Mouse (Mus musculus) midbrain, embryonic 16.5 days (tissue): ENCODE data around the gene Mlx. TPM values are rescaled to one million over a fixed set of nuclear protein-coding genes. Genes with fewer than 3 reads are reported as not detected.

Experiments used
- ATAC-seq: fragments of 200-750 bp; cut with Nextera tagmentation; 2 replicates; pipeline ENCODE4 v1.8.0; 2017; ENCODE audit warnings: moderate TSS enrichment
- H3K27ac ChIP-seq: fragments of 300-500 bp; sonication (generic); 2 replicates; pipeline ENCODE4 v1.5.1; 2014; ENCODE audit warnings: mild to moderate bottlenecking, low read length, mixed read lengths
- H3K27me3 ChIP-seq: fragments of 300-500 bp; sonication (generic); 2 replicates; pipeline ENCODE4 v1.6.1; 2014; ENCODE audit warnings: low read depth, low read length, mixed read lengths; ENCODE audit not compliant: control insufficient read depth, insufficient read depth
- H3K36me3 ChIP-seq: fragments of 300-500 bp; sonication (generic); 2 replicates; pipeline ENCODE4 v1.6.1; 2014; ENCODE audit warnings: mild to moderate bottlenecking, low read length, moderate library complexity, mixed read lengths; ENCODE audit not compliant: control insufficient read depth, insufficient read depth
- H3K4me1 ChIP-seq: fragments of 300-500 bp; sonication (generic); 2 replicates; pipeline ENCODE4 v1.6.1; 2014; ENCODE audit warnings: mild to moderate bottlenecking, low read length, mixed read lengths; ENCODE audit not compliant: control insufficient read depth, insufficient read depth
- H3K4me2 ChIP-seq: fragments of 300-500 bp; sonication (generic); 2 replicates; pipeline ENCODE4 v1.6.1; 2014; ENCODE audit warnings: mild to moderate bottlenecking, low read length, mixed read lengths
- H3K4me3 ChIP-seq: fragments of 300-500 bp; sonication (generic); 2 replicates; pipeline ENCODE4 v1.5.1; 2014; ENCODE audit warnings: low read depth, mild to moderate bottlenecking, low read length, moderate library complexity, mixed read lengths
- H3K9ac ChIP-seq: fragments of 300-500 bp; sonication (generic); 2 replicates; pipeline ENCODE4 v1.6.1; 2014; ENCODE audit warnings: low read depth, low read length, mixed read lengths
- H3K9me3 ChIP-seq: fragments of 300-500 bp; sonication (generic); replicated peaks from 2 replicates; pipeline ENCODE4 v1.6.1; 2014; ENCODE audit warnings: mild to moderate bottlenecking, low read length, mixed read lengths; ENCODE audit not compliant: control insufficient read depth, poor library complexity, severe bottlenecking
- WGBS: fragments of 180-500 bp; shearing (Covaris S2); extraction: QIAGEN DNeasy Blood & Tissue Kit; methylation state at CpG from one replicate; pipeline ENCODE4 v1.1.7; 2014; 5-methylcytosine and 5-hydroxymethylcytosine counted together
- polyA plus RNA-seq: library from polyadenylated mRNA; unstranded; fragments of >200 nt; fragmentation: Nextera tagmentation; extraction: Ambion mirVana; gene quantifications from 2 replicates; pipeline ENCODE4 v1.2.1, GENCODE M21; 2015

Mlx gene
- 93.8 and 96.5 TPM in 2 replicates for polyA plus RNA-seq

DNA sequence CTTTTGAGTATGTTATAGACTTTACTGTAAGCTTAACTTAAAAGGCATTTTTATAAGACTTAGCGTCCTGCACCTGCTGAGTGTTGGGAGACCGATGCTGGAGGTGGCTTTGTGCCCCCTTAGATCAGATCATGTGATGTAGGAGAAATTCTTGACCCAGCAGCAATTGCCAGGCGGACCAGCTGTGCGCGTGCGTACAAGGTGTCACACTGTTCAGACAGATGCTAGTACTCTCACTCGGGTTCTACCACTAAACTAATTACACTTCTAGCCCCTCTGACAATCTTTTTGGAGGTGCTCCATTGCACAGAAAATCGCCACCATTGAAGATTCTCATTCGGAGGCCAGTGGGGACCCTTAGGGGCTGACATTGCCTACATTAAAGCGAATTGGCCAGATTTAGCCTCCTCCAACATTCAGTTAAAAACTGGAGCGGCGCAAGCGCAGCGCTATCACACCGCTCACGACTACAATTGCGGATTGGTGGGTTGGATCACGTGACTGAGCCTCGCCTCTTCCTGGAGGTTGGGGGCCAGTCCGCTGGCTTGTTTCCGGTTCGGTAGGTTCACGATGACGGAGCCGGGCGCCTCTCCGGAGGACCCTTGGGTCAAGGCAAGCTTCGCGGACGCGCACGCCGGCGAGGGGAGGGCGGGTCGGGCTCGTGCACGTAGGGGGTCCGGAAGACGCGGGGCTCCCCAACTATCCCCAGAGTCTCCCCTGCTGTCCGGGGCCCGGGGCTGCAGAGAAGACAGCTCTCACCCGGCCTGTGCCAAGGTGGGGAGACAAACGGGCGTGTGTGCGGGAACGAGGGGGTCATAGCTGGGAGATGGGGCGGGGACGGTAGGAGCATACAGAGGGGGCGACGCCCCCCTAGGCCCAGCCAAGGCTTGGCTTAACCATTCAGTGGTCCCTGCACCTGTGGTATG, at the start of gene Mlx:
Gene Mlx (plus strand): TSS at position 522 of the 926 bp plus-strand sequence.
- Histone ChIP-seq H3K27ac (peak within 1 kb of the TSS; percentile 80), H3K4me2 (peak within 1 kb of the TSS; percentile 99), H3K4me1 (peaks cover 32% of the 10 kb centered on the region), H3K27me3 (no peaks in the 10 kb centered on the region), H3K9me3 (no peaks in the 10 kb centered on the region), H3K36me3 (peaks cover 29% of the 10 kb centered on the region), H3K9ac (peak within 1 kb of the TSS; percentile 94), H3K4me3 (peak within 1 kb of the TSS; percentile 86)
- peak; percentile 83 for ATAC-seq
- WGBS, result 1% methylated on average over 51 of the region's 52 CpGs

DNA sequence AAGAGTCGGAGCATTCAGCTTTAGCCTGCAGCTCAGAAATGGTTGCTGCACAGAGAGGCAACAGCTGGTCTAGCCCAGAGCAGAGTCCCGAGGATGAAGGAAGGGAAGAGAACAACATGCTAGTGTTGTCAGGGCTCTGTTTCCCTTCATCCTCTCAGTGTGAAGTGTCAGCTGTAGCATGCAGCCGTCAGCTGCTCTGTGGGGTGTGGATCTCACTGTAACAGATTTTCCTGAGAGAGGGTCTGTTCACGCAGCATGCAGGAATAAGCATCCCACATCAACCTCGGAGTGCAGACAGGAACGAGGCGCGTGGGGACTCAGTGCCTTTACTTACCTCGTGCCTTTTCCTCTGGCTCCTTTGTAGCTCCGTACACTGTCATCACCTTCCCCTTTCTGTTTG, 49.3 kb upstream of the Mlx start:
- H3K27ac ChIP-seq, result no peak overlapping the region
- no peaks in the 10 kb centered on the region for H3K9me3 ChIP-seq
- no peak overlapping the region for H3K4me2 ChIP-seq
- peaks cover 46% of the 10 kb centered on the region for H3K36me3 ChIP-seq
- no peaks in the 10 kb centered on the region for H3K4me1 ChIP-seq
- no peak for ATAC-seq
- H3K9ac ChIP-seq, result no peak overlapping the region
- no peaks in the 10 kb centered on the region for H3K27me3 ChIP-seq
- H3K4me3 ChIP-seq, result no peak overlapping the region
- 87% methylated on average over 10 of the region's 10 CpGs for WGBS

DNA sequence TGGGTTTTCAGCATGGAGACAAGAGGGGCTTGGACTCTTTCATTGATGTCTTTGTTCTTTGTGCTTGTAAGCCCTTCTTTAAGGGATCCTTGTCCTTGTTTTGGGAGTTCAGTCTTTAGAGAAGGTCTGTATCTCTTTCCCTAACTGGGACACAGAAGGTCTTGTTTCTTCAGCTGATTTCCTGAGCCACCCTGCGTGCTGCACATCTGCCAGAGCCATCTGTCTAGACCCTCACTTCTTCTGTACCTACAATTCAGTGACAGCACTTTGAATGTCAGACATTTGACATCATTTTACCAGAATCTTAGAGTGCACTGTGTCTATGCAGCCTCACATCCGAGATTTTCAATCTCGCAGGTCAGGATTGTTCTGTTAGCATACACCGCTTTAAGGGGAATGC, 41.3 kb upstream of the Mlx start:
- Histone ChIP-seq H3K27ac (no peak overlapping the region), H3K27me3 (no peaks in the 10 kb centered on the region), H3K9ac (no peak overlapping the region), H3K4me2 (no peak overlapping the region), H3K9me3 (no peaks in the 10 kb centered on the region), H3K4me1 (no peaks in the 10 kb centered on the region), H3K4me3 (no peak overlapping the region), H3K36me3 (peaks cover 30% of the 10 kb centered on the region)
- WGBS, result 94% methylated on average over 4 of the region's 4 CpGs
- ATAC-seq, result no peak

DNA sequence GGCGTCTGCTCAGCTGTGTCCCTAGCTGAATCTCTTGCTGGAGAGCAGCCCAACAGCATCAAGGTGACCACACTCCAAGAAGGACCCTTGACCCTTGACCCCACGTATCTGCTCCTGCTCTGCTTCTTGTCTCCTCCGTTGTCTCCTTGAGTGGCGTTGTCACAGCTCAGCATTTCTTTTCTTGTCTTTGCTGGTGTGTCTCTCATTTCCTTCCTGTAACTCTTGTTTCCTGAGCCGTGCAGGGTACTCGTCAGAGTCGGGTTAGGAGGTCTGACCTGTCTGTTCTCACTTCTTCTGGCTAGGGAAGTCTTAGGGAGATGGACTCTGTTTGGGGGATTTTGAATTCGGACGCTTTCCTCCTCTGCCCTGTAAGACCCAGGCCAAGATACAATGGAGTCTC, 40.6 kb upstream of the Mlx start:
- Histone ChIP-seq H3K27ac (no peak overlapping the region), H3K4me2 (no peak overlapping the region), H3K36me3 (peaks cover 28% of the 10 kb centered on the region), H3K9ac (no peak overlapping the region), H3K27me3 (no peaks in the 10 kb centered on the region), H3K4me1 (no peaks in the 10 kb centered on the region), H3K9me3 (no peaks in the 10 kb centered on the region), H3K4me3 (no peak overlapping the region)
- ATAC-seq, result no peak
- WGBS, result 75% methylated on average over 9 of the region's 9 CpGs

DNA sequence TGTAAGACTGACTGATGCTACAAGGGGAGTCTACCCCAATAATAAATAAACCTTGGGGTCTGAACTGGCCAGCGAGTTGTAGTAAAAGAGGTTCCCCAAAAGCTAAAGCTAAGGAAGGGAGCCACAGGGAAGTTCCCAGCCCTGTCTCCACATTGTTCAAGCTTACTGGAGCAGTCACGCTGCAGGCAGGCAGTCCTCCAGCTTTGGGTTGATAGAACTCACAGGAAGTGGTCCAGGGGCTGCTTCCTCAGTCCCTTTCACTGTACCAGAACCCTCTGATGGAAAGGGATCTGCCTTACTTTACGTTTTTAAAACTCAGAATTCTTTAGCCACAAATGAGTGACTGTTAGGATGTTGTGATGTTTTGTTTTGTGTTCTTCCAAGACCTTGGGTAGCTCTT, 39.6 kb upstream of the Mlx start:
- Histone ChIP-seq H3K36me3 (peaks cover 30% of the 10 kb centered on the region), H3K27ac (no peak overlapping the region), H3K9ac (no peak overlapping the region)

DNA sequence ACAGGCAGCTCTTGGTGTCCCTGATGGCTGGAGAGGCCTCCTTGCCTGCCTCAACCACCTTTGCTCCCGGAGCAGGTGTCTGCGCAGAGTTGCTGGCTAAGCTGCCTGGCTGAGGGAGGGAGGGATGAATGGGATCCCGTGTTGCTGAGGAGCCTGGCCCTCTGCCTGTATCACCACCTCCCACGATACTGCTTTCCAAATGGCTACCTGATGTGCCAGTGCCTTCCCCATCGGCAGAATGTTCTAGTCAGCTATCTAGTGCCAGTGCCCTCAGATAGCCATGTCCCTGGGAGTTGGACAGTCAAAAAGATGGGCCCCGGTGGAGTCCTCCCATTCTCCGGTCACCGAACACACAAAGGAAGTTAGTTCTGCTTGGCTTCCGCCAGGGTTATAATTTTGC, 36.7 kb upstream of the Mlx start:
- Histone ChIP-seq H3K4me2 (no peak overlapping the region), H3K9me3 (no peaks in the 10 kb centered on the region), H3K27ac (no peak overlapping the region), H3K4me1 (no peaks in the 10 kb centered on the region), H3K4me3 (no peak overlapping the region), H3K36me3 (peaks cover 36% of the 10 kb centered on the region), H3K9ac (no peak overlapping the region), H3K27me3 (no peaks in the 10 kb centered on the region)
- no peak for ATAC-seq
- 85% methylated on average over 9 of the region's 9 CpGs for WGBS

More for the DNA sequence above, 39.6 kb upstream of the Mlx start:
- 85% methylated on average over 3 of the region's 3 CpGs for WGBS
- Histone ChIP-seq H3K4me1 (no peaks in the 10 kb centered on the region), H3K27me3 (no peaks in the 10 kb centered on the region), H3K4me3 (no peak overlapping the region), H3K9me3 (no peaks in the 10 kb centered on the region), H3K4me2 (no peak overlapping the region)
- no peak for ATAC-seq

DNA sequence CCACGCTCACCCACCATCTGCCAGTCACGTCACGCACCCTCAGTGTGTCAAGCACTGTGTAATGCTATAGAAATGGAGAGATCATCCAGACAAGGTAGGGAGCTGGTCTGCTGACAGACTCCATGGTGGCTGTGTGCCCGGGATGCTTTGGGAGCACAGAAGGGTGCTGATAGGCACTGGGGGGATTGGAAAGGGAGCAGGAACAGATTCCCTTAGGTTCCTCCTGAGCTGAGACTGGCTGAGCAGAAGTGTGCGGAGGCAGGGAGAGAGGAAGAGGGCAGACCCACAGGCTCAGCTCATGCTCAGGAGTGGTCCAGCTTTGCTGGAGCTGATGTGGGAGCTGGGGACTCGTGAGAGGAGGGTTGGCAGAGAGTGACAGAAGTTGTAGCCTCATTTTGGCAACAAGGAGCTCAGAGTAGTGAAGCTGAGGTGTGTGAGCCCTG, 36.0 kb upstream of the Mlx start:
- no peaks in the 10 kb centered on the region for H3K9me3 ChIP-seq
- ATAC-seq, result no peak
- H3K27me3 ChIP-seq, result no peaks in the 10 kb centered on the region
- no peak overlapping the region for H3K27ac ChIP-seq
- H3K36me3 ChIP-seq, result peaks cover 37% of the 10 kb centered on the region
- no peaks in the 10 kb centered on the region for H3K4me1 ChIP-seq
- no peak overlapping the region for H3K4me2 ChIP-seq
- 81% methylated on average over 6 of the region's 6 CpGs for WGBS
- H3K9ac ChIP-seq, result no peak overlapping the region
- no peak overlapping the region for H3K4me3 ChIP-seq

DNA sequence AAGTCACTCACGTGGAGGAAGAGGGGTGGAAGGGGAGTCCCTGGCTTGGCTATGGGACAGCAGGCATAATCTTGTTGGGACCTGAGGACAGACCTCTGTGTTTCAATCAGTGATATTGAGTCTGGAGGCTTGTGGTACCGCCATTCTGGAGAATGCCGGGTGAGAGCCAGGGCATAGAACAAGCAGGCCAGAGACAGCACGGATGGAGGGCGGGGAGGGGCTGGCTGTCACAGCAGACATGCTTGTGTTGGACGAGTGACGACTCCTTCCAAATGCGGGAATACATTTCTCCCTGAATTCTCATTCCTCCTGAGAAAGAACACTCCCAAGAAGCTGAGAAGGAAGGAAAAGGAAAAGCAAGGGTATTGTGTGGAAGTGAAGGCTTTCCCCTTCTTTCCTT, 35.5 kb upstream of the Mlx start:
- H3K36me3 ChIP-seq, result peaks cover 42% of the 10 kb centered on the region
- no peak overlapping the region for H3K9ac ChIP-seq
- H3K27ac ChIP-seq, result no peak overlapping the region
- H3K27me3 ChIP-seq, result no peaks in the 10 kb centered on the region
- H3K4me3 ChIP-seq, result no peak overlapping the region
- H3K4me1 ChIP-seq, result no peaks in the 10 kb centered on the region
- H3K4me2 ChIP-seq, result no peak overlapping the region
- H3K9me3 ChIP-seq, result no peaks in the 10 kb centered on the region
- no peak for ATAC-seq
- 85% methylated on average over 8 of the region's 8 CpGs for WGBS

DNA sequence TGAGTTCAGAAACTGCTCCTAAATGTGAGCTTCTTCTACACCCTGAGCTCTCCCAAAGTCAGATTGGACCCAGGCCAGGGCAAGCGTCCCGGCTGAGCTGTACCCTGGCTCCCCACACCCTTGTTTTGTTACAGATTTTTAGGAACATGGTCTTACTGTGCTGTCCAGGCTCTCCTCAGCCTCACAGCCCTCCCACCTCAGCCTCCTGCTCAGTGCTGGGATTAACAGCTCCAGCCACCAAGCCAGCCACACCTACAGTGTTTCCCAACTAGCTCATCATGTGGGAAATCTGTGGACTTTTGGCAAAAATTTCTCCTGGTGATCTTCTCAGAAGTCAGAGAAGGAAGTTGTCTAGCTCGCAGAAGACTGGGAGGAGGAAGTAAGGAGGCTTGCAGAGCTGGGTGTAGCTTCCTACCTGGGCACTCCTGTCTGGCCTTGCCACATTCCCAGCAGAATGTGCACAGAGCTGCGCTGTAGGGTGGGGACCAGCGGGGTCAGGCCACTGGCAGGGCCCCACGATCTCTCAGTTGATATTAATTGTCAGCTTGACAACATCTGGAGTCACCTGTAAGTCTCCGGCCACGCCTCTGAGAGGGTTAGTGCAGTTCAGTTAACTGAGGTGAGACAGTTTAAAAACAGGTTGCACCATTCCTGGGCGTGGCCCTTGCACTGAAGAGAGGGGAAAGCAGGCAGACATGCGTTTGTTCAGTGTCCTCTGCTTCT, 34.2 kb upstream of the Mlx start:
- Histone ChIP-seq H3K4me2 (no peak overlapping the region), H3K27me3 (no peaks in the 10 kb centered on the region), H3K9ac (no peak overlapping the region), H3K36me3 (peaks cover 43% of the 10 kb centered on the region), H3K27ac (no peak overlapping the region), H3K4me3 (no peak overlapping the region), H3K4me1 (no peaks in the 10 kb centered on the region), H3K9me3 (no peaks in the 10 kb centered on the region)
- WGBS, result 91% methylated on average over 10 of the region's 10 CpGs
- ATAC-seq, result no peak
